ENCODE assay signal across 12 mouse cellular contexts in the genomic region with DNA sequence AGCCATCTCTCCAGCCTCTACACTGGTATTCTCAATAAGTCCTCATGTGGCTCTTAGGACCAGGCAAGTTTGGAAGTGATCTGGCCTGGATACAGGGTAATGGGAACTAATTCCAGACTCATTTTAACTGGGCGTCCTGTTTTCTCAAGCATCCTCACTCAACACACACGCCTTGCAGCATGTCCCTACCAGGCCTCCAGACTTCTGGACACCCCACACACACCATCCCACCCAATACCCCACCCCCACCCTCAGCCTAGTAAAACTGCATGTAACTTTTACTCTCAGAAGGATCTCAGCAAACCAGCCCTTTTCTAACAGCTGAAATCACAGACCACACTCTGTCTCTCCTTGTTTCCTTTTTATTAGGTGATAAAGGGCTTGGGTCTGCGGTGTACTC. TPM values are rescaled to one million over a fixed set of nuclear protein-coding genes. Genes with fewer than 3 reads are reported as not detected.
DNase-seq lines count a peak whose midpoint lies in the region; ATAC-seq lines count a peak whose summit lies in the region.
"Had no signal": no experiment of that assay in that cellular context is flagged by ENCODE, and none has a peak within 500 bp of the region (broad histone marks: within the 10 kb centered on the region; RNA-seq: fewer than 3 reads in every experiment).

No protein-coding gene starts in this region.

- no peaks in the 10 kb centered on the region for H3K9me3 ChIP-seq in heart, embryonic 16.5 days (replicated peaks; ENCODE audit: control insufficient read depth, low read length)
- H3K9me3 ChIP-seq in midbrain, embryonic 15.5 days = no peaks in the 10 kb centered on the region
- H3K9me3 ChIP-seq in midbrain, embryonic 14.5 days (ENCODE audit: control insufficient read depth, low read length) = no peaks in the 10 kb centered on the region
- H3K9me3 ChIP-seq in intestine, embryonic 16.5 days (ENCODE audit: control insufficient read depth, low read length) = no peaks in the 10 kb centered on the region
- H3K9me3 ChIP-seq in stomach, embryonic 16.5 days (replicated peaks; ENCODE audit: control insufficient read depth, low read length) = no peaks in the 10 kb centered on the region
- H3K9me3 ChIP-seq: liver, embryonic 12.5 days; megakaryocyte, embryonic 14.5 days had no signal

- H3K4me1 ChIP-seq in heart, embryonic 16.5 days (ENCODE audit: control insufficient read depth, insufficient read depth, low read length) = 0 out of 2 replicates have a peak, but pooled peaks cover 4% of the 10 kb centered on the region
- peaks cover 5% of the 10 kb centered on the region for H3K4me1 ChIP-seq in midbrain, embryonic 15.5 days
- H3K4me1 ChIP-seq in midbrain, embryonic 14.5 days (ENCODE audit: control insufficient read depth, insufficient read depth, low read length) = no peaks in the 10 kb centered on the region
- H3K4me1 ChIP-seq in intestine, embryonic 16.5 days (ENCODE audit: control insufficient read depth, insufficient read depth, low read length) = peaks cover 6% of the 10 kb centered on the region; the same call in 1 of the 2 replicates
- peaks cover 8% of the 10 kb centered on the region for H3K4me1 ChIP-seq in stomach, embryonic 16.5 days (ENCODE audit: control insufficient read depth, insufficient read depth, low read length)

- no peaks in the 10 kb centered on the region for H3K36me3 ChIP-seq in heart, embryonic 16.5 days (ENCODE audit: control insufficient read depth, insufficient read depth)
- no peaks in the 10 kb centered on the region for H3K36me3 ChIP-seq in midbrain, embryonic 15.5 days (replicated peaks)
- no peaks in the 10 kb centered on the region for H3K36me3 ChIP-seq in midbrain, embryonic 14.5 days (ENCODE audit: control insufficient read depth, insufficient read depth, low read length)
- H3K36me3 ChIP-seq in intestine, embryonic 16.5 days (ENCODE audit: control insufficient read depth, insufficient read depth, low read length) = no peaks in the 10 kb centered on the region
- no peaks in the 10 kb centered on the region for H3K36me3 ChIP-seq in stomach, embryonic 16.5 days (ENCODE audit: control insufficient read depth, insufficient read depth, low read length)
- H3K36me3 ChIP-seq: liver, embryonic 12.5 days had no signal

- no peak overlapping the region for H3K27ac ChIP-seq in heart, embryonic 16.5 days (ENCODE audit: low read length)
- 0 out of 2 replicates have a peak overlapping the region, but pooled peaks have one; percentile 3 for H3K27ac ChIP-seq in midbrain, embryonic 15.5 days
- H3K27ac ChIP-seq in midbrain, embryonic 14.5 days (replicated peaks; ENCODE audit: low read depth, low read length) = no peak overlapping the region
- H3K27ac ChIP-seq in intestine, embryonic 16.5 days (ENCODE audit: low read length) = no peak overlapping the region
- peak overlapping the region; percentile 67 for H3K27ac ChIP-seq in stomach, embryonic 16.5 days (ENCODE audit: low read length)
- H3K27ac ChIP-seq: liver, embryonic 12.5 days had no signal

- no peak for ATAC-seq in heart, embryonic 16.5 days (replicated peaks; ENCODE audit: extremely low read depth, insufficient read depth, low FRiP score)
- ATAC-seq in midbrain, embryonic 15.5 days (replicated peaks) = no peak
- no peak for ATAC-seq in midbrain, embryonic 14.5 days (ENCODE audit: low FRiP score, low TSS enrichment)
- ATAC-seq in intestine, embryonic 16.5 days = no peak
- ATAC-seq in stomach, embryonic 16.5 days (ENCODE audit: insufficient read depth, low FRiP score) = no peak
- ATAC-seq: liver, embryonic 12.5 days had no signal

- DNase-seq in heart, adult 18-20 months = no peak
- no peak for DNase-seq in midbrain, embryonic 14.5 days
- DNase-seq in thymus, adult 18-20 months = no peak
- DNase-seq: adrenal gland, adult 2 months; kidney, adult 9 months; right cerebral cortex, postnatal 14 days had no signal

- 0 out of 2 replicates have a peak overlapping the region, but pooled peaks have one; percentile 39 for H3K4me2 ChIP-seq in heart, embryonic 16.5 days (ENCODE audit: low read depth, low read length)
- H3K4me2 ChIP-seq in midbrain, embryonic 15.5 days = no peak overlapping the region
- no peak overlapping the region for H3K4me2 ChIP-seq in midbrain, embryonic 14.5 days (ENCODE audit: low read length)
- peak overlapping the region; percentile 21; the same call in 1 of the 2 replicates for H3K4me2 ChIP-seq in intestine, embryonic 16.5 days (ENCODE audit: low read depth, low read length)
- peak overlapping the region; percentile 11; the same call in 1 of the 2 replicates for H3K4me2 ChIP-seq in stomach, embryonic 16.5 days (ENCODE audit: low read depth, low read length)
- H3K4me2 ChIP-seq: liver, embryonic 12.5 days had no signal

- no peak overlapping the region for H3K9ac ChIP-seq in heart, embryonic 16.5 days (ENCODE audit: low read length)
- no peak overlapping the region for H3K9ac ChIP-seq in midbrain, embryonic 15.5 days
- H3K9ac ChIP-seq in midbrain, embryonic 14.5 days (replicated peaks; ENCODE audit: low read length) = no peak overlapping the region
- no peak overlapping the region for H3K9ac ChIP-seq in intestine, embryonic 16.5 days (ENCODE audit: low read depth, low read length)
- no peak overlapping the region for H3K9ac ChIP-seq in stomach, embryonic 16.5 days (ENCODE audit: low read length)
- H3K9ac ChIP-seq: liver, embryonic 12.5 days had no signal

- H3K4me3 ChIP-seq in heart, embryonic 16.5 days (ENCODE audit: low read length) = no peak overlapping the region
- H3K4me3 ChIP-seq in midbrain, embryonic 15.5 days = no peak overlapping the region
- no peak overlapping the region for H3K4me3 ChIP-seq in midbrain, embryonic 14.5 days (replicated peaks; ENCODE audit: low read depth, low read length)
- H3K4me3 ChIP-seq in intestine, embryonic 16.5 days (ENCODE audit: low read length) = no peak overlapping the region
- H3K4me3 ChIP-seq in stomach, embryonic 16.5 days (replicated peaks; ENCODE audit: low read length) = no peak overlapping the region
- H3K4me3 ChIP-seq: liver, embryonic 12.5 days; megakaryocyte, embryonic 14.5 days had no signal

- 45% methylated on average over 3 of the region's 3 CpGs for WGBS in heart, embryonic 16.5 days
- WGBS in midbrain, embryonic 15.5 days = 81% methylated on average over 3 of the region's 3 CpGs
- 87% methylated on average over 3 of the region's 3 CpGs for WGBS in midbrain, embryonic 14.5 days
- WGBS in intestine, embryonic 16.5 days = 52% methylated on average over 3 of the region's 3 CpGs
- 67% methylated on average over 3 of the region's 3 CpGs for WGBS in stomach, embryonic 16.5 days

- no peaks in the 10 kb centered on the region for H3K27me3 ChIP-seq in heart, embryonic 16.5 days (ENCODE audit: control insufficient read depth, insufficient read depth, low read length)
- no peaks in the 10 kb centered on the region for H3K27me3 ChIP-seq in midbrain, embryonic 15.5 days (replicated peaks)
- H3K27me3 ChIP-seq in midbrain, embryonic 14.5 days (ENCODE audit: control insufficient read depth, insufficient read depth, low read length) = no peaks in the 10 kb centered on the region
- no peaks in the 10 kb centered on the region for H3K27me3 ChIP-seq in intestine, embryonic 16.5 days (replicated peaks; ENCODE audit: control insufficient read depth, insufficient read depth, low read length)
- H3K27me3 ChIP-seq in stomach, embryonic 16.5 days (ENCODE audit: control insufficient read depth, insufficient read depth, low read length) = no peaks in the 10 kb centered on the region
- H3K27me3 ChIP-seq: liver, embryonic 12.5 days had no signal

RNA-seq across cellular contexts. Expression of a gene that starts 35.7 kb away (rescaled TPM):
- 86.8 and 111 TPM in 2 replicates for polyA plus RNA-seq in heart, embryonic 16.5 days (2015; fragmentation: Nextera tagmentation; extraction: Ambion mirVana)
- 100 to 1,000 TPM; 104 to 126 TPM for total RNA-seq in heart, adult 18-20 months (2021)
- polyA plus RNA-seq in midbrain, embryonic 15.5 days (2015; fragmentation: Nextera tagmentation; extraction: Ambion mirVana) = 34.4 and 35.7 TPM in 2 replicates
- 43.0 and 48.9 TPM in 2 replicates for polyA plus RNA-seq in midbrain, embryonic 14.5 days (2014; fragmentation: Nextera tagmentation; extraction: Ambion mirVana)
- 81.3 and 85.7 TPM in 2 replicates for polyA plus RNA-seq in intestine, embryonic 16.5 days (2015; fragmentation: Nextera tagmentation; extraction: Ambion mirVana)
- polyA plus RNA-seq in stomach, embryonic 16.5 days (2015; fragmentation: Nextera tagmentation; extraction: Ambion mirVana) = 64.9 and 80.0 TPM in 2 replicates

Comparison
In these comparisons a context has a peak if more than half of its experiments do, and no peak if none do; other contexts are left out.
1. H3K27ac ChIP-seq: peak in midbrain, embryonic 15.5 days (single experiment) and stomach, embryonic 16.5 days (single experiment); none in heart, embryonic 16.5 days (single experiment), midbrain, embryonic 14.5 days (single experiment) and intestine, embryonic 16.5 days (single experiment).
2. H3K4me2 ChIP-seq: peak in heart, embryonic 16.5 days (single experiment), intestine, embryonic 16.5 days (single experiment) and stomach, embryonic 16.5 days (single experiment); none in midbrain, embryonic 15.5 days (single experiment) and midbrain, embryonic 14.5 days (single experiment).